Mouse (Mus musculus): ENCODE data around the gene Steap2. TPM values are rescaled to one million over a fixed set of nuclear protein-coding genes. Genes with fewer than 3 reads are reported as not detected.
"Not testable (repeated sequence)": the region's sequence is repeated elsewhere in the genome, so short reads cannot be mapped to it uniquely, and the experiment has no call there.

Steap2 gene
- polyA plus RNA-seq, 1 experiment from 2014 or later = 7.5 TPM

DNA sequence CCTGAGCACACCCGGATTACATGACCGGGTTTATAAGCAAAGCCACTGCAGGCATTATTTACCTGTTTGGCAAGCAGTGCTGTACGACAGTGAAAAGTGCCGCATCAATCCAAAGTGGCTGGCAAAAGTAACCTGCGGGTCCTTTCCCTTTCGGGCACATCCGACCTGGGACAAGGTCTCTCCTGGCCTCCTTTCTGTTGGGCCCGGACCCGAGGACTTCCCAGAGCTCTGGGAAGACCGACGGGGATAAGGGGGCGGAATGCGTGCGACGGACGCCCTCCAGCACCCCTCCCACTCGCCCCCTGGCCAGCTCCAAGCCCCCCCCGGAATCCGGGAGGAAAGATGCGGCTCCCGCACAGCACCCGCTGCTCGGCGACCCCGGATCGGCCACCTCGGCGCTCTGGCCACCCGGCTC is 830 bp downstream of the Steap2 start:
- Histone ChIP-seq H3K36me3 (no peaks in the 10 kb centered on the region), H3K9ac (peak overlapping the region; percentile 89), H3K9me3 (no peaks in the 10 kb centered on the region), H3K4me1 (peaks cover 1% of the 10 kb centered on the region; the same call in 1 of the 2 replicates), H3K27me3 (no peaks in the 10 kb centered on the region), H3K4me3 (peak overlapping the region; percentile 76), H3K27ac (peak overlapping the region; percentile 70; the same call in 1 of the 2 replicates), H3K4me2 (replicated peaks) (peak overlapping the region; percentile 74)
- WGBS = under 1% methylated on average over 29 of the region's 29 CpGs
- ATAC-seq (ENCODE audit: low FRiP score, low read depth) = peak; percentile 74

GRCm38 (mm10) chr5:5692167-5692738 is 2.1 kb downstream of the Steap2 start:
- peaks cover 9% of the 10 kb centered on the region; the same call in 1 of the 2 replicates for H3K4me1 ChIP-seq
- H3K27ac ChIP-seq = no peak overlapping the region
- no peak for ATAC-seq (ENCODE audit: low FRiP score, low read depth)
- H3K27me3 ChIP-seq = no peaks in the 10 kb centered on the region
- H3K4me2 ChIP-seq (replicated peaks) = no peak overlapping the region; the same call in 1 of the 2 replicates
- no peak overlapping the region for H3K9ac ChIP-seq
- no peak overlapping the region for H3K4me3 ChIP-seq
- H3K9me3 ChIP-seq = no peaks in the 10 kb centered on the region
- H3K36me3 ChIP-seq = no peaks in the 10 kb centered on the region
- 45% methylated on average over 4 of the region's 4 CpGs for WGBS

- H3K36me3 ChIP-seq = no peaks in the 10 kb centered on the region
- no peaks in the 10 kb centered on the region for H3K27me3 ChIP-seq
- H3K9me3 ChIP-seq = no peaks in the 10 kb centered on the region
- no peak overlapping the region for H3K27ac ChIP-seq
- peaks cover 9% of the 10 kb centered on the region; the same call in 1 of the 2 replicates for H3K4me1 ChIP-seq
- H3K9ac ChIP-seq = no peak overlapping the region
- H3K4me3 ChIP-seq = no peak overlapping the region
- WGBS = 59% methylated on average over 8 of the region's 8 CpGs
- no peak overlapping the region for H3K4me2 ChIP-seq (replicated peaks)
- no peak for ATAC-seq (ENCODE audit: low FRiP score, low read depth)
Measured at GRCm38 (mm10) chr5:5688945-5689540, 5.3 kb downstream of the Steap2 start.

GRCm38 (mm10) chr5:5688228-5688627 is 6.2 kb downstream of the Steap2 start:
- no peak for ATAC-seq (ENCODE audit: low FRiP score, low read depth)
- Histone ChIP-seq H3K9me3 (no peaks in the 10 kb centered on the region), H3K4me1 (peaks cover 9% of the 10 kb centered on the region; the same call in 1 of the 2 replicates), H3K27ac (no peak overlapping the region), H3K36me3 (no peaks in the 10 kb centered on the region), H3K4me2 (replicated peaks) (no peak overlapping the region), H3K9ac (no peak overlapping the region), H3K4me3 (no peak overlapping the region), H3K27me3 (no peaks in the 10 kb centered on the region)
- 50% methylated on average over 6 of the region's 6 CpGs for WGBS

DNA sequence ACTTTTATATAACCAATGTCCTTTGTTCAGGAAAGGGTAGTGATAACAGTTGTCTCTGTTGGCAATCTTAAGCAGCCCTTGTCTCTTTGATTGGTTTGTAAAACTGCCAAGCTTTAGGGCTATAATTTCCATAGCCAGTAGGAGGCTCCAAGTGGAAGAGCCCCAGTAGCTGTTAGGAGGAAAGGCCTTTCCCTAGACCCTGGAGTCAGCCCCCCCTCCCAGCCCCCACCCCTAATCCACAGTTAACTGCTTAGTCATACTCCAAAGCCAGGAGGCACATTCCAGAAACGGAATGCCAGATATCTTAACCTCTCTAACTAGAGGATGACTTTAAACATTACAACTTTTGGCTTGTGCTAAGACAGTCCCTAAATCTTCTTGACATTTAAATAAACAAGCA is 7.4 kb downstream of the Steap2 start:
- peaks cover 9% of the 10 kb centered on the region; the same call in 1 of the 2 replicates for H3K4me1 ChIP-seq
- no peak overlapping the region for H3K4me3 ChIP-seq
- WGBS = 2% methylated on average over 1 of the region's 1 CpGs
- no peak overlapping the region for H3K9ac ChIP-seq
- H3K27ac ChIP-seq = no peak overlapping the region
- 0 out of 2 replicates have a peak, but pooled peaks cover 2% of the 10 kb centered on the region for H3K36me3 ChIP-seq
- H3K9me3 ChIP-seq = no peaks in the 10 kb centered on the region
- no peak overlapping the region for H3K4me2 ChIP-seq (replicated peaks)
- H3K27me3 ChIP-seq = no peaks in the 10 kb centered on the region
- peak; percentile 30; the same call in 1 of the 2 replicates for ATAC-seq (ENCODE audit: low FRiP score, low read depth)

GRCm38 (mm10) chr5:5684946-5685345 is 9.4 kb downstream of the Steap2 start:
- not testable (repeated sequence) for H3K27ac ChIP-seq; H3K4me2 ChIP-seq (replicated peaks); H3K9ac ChIP-seq; H3K36me3 ChIP-seq; H3K4me1 ChIP-seq; H3K27me3 ChIP-seq; H3K9me3 ChIP-seq; ATAC-seq (ENCODE audit: low FRiP score, low read depth); H3K4me3 ChIP-seq
- WGBS = 86% methylated on average over 2 of the region's 2 CpGs

DNA sequence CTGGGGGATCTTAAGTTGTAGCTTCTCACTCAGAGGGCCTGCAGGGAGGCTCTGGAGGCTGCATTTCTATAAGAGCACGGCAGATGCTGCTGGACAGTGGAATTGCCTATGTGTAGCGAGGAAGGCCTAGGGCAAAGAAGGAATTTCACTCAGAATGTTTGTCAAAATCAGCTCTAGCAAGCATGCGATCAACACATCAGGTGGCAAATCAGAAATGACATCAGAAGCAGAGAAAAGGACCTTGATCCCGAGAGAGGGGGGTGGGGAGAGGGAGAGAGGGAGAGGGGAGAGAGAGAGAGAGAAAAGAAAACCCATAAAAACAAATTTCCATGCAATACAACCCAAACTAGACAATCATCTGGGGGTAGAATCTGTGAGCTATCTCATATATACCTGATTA is 11.1 kb downstream of the Steap2 start:
- H3K9me3 ChIP-seq = no peaks in the 10 kb centered on the region
- H3K4me3 ChIP-seq = no peak overlapping the region
- no peak overlapping the region for H3K9ac ChIP-seq
- WGBS = 70% methylated on average over 4 of the region's 4 CpGs
- ATAC-seq (ENCODE audit: low FRiP score, low read depth) = no peak
- H3K4me1 ChIP-seq = peaks cover 5% of the 10 kb centered on the region; the same call in 1 of the 2 replicates
- H3K27ac ChIP-seq = no peak overlapping the region
- H3K4me2 ChIP-seq (replicated peaks) = no peak overlapping the region
- H3K27me3 ChIP-seq = no peaks in the 10 kb centered on the region
- H3K36me3 ChIP-seq = 0 out of 2 replicates have a peak, but pooled peaks cover 10% of the 10 kb centered on the region

DNA sequence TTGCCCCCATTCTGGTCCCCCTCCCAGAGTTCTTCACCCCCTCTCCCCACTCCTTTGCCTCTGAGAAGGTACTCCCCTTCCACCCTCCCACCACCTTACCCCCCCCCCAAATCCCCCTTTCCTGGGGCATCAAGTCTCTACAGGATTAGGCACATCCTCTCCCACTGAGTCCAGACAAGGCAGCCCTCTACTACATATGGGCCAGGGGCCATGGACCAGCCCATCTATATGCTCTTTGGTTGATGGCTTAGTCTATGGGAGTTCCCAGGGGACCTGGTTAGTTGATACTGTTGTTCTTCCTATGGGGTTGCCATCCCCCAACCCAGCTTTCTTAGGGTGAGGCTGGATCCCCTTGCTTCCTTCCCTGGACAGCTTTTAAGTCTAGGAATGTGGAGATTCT is 14.9 kb downstream of the Steap2 start:
- no peaks in the 10 kb centered on the region for H3K27me3 ChIP-seq
- H3K27ac ChIP-seq = no peak overlapping the region
- H3K36me3 ChIP-seq = peaks cover 27% of the 10 kb centered on the region
- H3K4me1 ChIP-seq = no peaks in the 10 kb centered on the region
- H3K9ac ChIP-seq = no peak overlapping the region
- no peaks in the 10 kb centered on the region for H3K9me3 ChIP-seq
- no peak for ATAC-seq (ENCODE audit: low FRiP score, low read depth)
- no peak overlapping the region for H3K4me2 ChIP-seq (replicated peaks)
- H3K4me3 ChIP-seq = no peak overlapping the region

GRCm38 (mm10) chr5:5676082-5676481 is 18.3 kb downstream of the Steap2 start:
- H3K4me2 ChIP-seq (replicated peaks) = no peak overlapping the region
- H3K4me3 ChIP-seq = no peak overlapping the region
- H3K9me3 ChIP-seq = no peaks in the 10 kb centered on the region
- no peaks in the 10 kb centered on the region for H3K27me3 ChIP-seq
- ATAC-seq (ENCODE audit: low FRiP score, low read depth) = no peak
- H3K36me3 ChIP-seq = peaks cover 35% of the 10 kb centered on the region
- H3K27ac ChIP-seq = no peak overlapping the region
- no peak overlapping the region for H3K9ac ChIP-seq
- H3K4me1 ChIP-seq = no peaks in the 10 kb centered on the region
- WGBS = 88% methylated on average over 3 of the region's 3 CpGs

DNA sequence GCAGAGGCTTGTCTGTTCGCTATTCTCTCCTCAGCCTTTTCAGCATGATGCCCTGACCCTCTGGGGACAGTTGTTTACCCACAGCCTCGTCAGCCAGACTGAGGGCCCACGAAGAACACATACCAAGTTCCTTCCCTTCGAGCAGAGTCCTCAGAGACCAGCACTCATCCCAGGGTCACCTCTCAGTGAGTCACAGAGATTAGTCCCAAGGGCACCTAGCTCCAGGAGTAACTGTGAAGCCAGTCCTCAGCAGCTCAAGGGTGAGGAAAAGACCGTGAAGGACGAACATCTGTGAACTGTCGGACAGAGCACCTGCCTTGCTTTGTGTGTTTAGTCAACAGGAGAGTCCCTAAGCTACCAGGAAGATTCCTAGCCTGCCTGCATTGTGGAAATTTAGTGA is 25.5 kb downstream of the Steap2 start:
- no peak overlapping the region for H3K4me2 ChIP-seq (replicated peaks)
- no peak overlapping the region for H3K4me3 ChIP-seq
- peaks cover 6% of the 10 kb centered on the region for H3K4me1 ChIP-seq
- no peaks in the 10 kb centered on the region for H3K27me3 ChIP-seq
- no peak for ATAC-seq (ENCODE audit: low FRiP score, low read depth)
- no peaks in the 10 kb centered on the region for H3K9me3 ChIP-seq
- H3K36me3 ChIP-seq = peaks cover 16% of the 10 kb centered on the region
- no peak overlapping the region for H3K27ac ChIP-seq
- H3K9ac ChIP-seq = no peak overlapping the region
- WGBS = 78% methylated on average over 7 of the region's 7 CpGs

GRCm38 (mm10) chr5:5664371-5664926 is 29.9 kb downstream of the Steap2 start:
- Histone ChIP-seq H3K9me3 (no peaks in the 10 kb centered on the region), H3K27ac (no peak overlapping the region), H3K27me3 (peaks cover 5% of the 10 kb centered on the region; the same call in 1 of the 2 replicates), H3K9ac (peak overlapping the region; percentile 81), H3K4me1 (peaks cover 6% of the 10 kb centered on the region), H3K4me3 (peak overlapping the region; percentile 74), H3K36me3 (peaks cover 3% of the 10 kb centered on the region; the same call in 1 of the 2 replicates), H3K4me2 (replicated peaks) (peak overlapping the region; percentile 97)
- WGBS = 48% methylated on average over 6 of the region's 6 CpGs
- no peak; the same call in 1 of the 2 replicates for ATAC-seq (ENCODE audit: low FRiP score, low read depth)

GRCm38 (mm10) chr5:5663655-5664370 is 30.6 kb downstream of the Steap2 start, which contains the start of gene Cfap69:
Cfap69 (minus strand) TSS chr5:5664239.
- peak; percentile 98 for ATAC-seq (ENCODE audit: low FRiP score, low read depth)
- Histone ChIP-seq H3K36me3 (peaks cover 1% of the 10 kb centered on the region; the same call in 1 of the 2 replicates), H3K27me3 (peaks cover 5% of the 10 kb centered on the region; the same call in 1 of the 2 replicates), H3K4me1 (peaks cover 6% of the 10 kb centered on the region), H3K9ac (peak within 1 kb of the TSS; percentile 81), H3K27ac (no peak within 1 kb of the TSS), H3K4me3 (peak within 1 kb of the TSS; percentile 74), H3K4me2 (replicated peaks) (peak within 1 kb of the TSS; percentile 97), H3K9me3 (no peaks in the 10 kb centered on the region)
- under 1% methylated on average over 47 of the region's 48 CpGs for WGBS

Measured in limb, embryonic 13.5 days (tissue).